ENCODE assay signal across 28 mouse cellular contexts in genomic region chr5:139290467-139291259, GRCm38 (mm10). TPM values are rescaled to one million over a fixed set of nuclear protein-coding genes. Genes with fewer than 3 reads are reported as not detected.
DNase-seq lines count a peak whose midpoint lies in the region; ATAC-seq and TF ChIP-seq lines count a peak whose summit lies in the region.
"Had no signal": no experiment of that assay in that cellular context is flagged by ENCODE, and none has a peak within 500 bp of the region (broad histone marks: within the 10 kb centered on the region; RNA-seq: fewer than 3 reads in every experiment).

No protein-coding gene starts in this region.

- DNase-seq in midbrain, embryonic 11.5 days (ENCODE audit: low spot score, missing footprints): peak; percentile 56
- no peak for DNase-seq in layer of hippocampus, adult 9-10 months (ENCODE audit: low spot score)
- DNase-seq in kidney, adult 2 months: no peak
- no peak for DNase-seq in left cerebral cortex, adult 2 months (ENCODE audit: extremely low spot score in 1 of 2, low spot score in 2 of 2)
- DNase-seq: adrenal gland, adult 2 months; adrenal gland, postnatal 14 days; B cell, adult 2 months; cerebellum, adult 11-12 months; cerebellum, adult 9-10 months; cerebellum, postnatal 14 days; gastrocnemius, postnatal 10 days; gastrocnemius, postnatal 36 days; heart, adult 2 months; heart, postnatal 14 days; heart, postnatal 4 days had no signal

- no peak overlapping the region for H3K9ac ChIP-seq in midbrain, embryonic 11.5 days (ENCODE audit: low read length)
- no peak overlapping the region for H3K9ac ChIP-seq in midbrain, embryonic 15.5 days
- H3K9ac ChIP-seq: forebrain, embryonic 13.5 days; heart, embryonic 13.5 days; hindbrain, embryonic 14.5 days had no signal

- no peak overlapping the region for H3K4me3 ChIP-seq in midbrain, embryonic 11.5 days (ENCODE audit: low read depth, low read length)
- no peak overlapping the region for H3K4me3 ChIP-seq in midbrain, embryonic 15.5 days
- H3K4me3 ChIP-seq in bone marrow, adult 2 months (replicated peaks; ENCODE audit: control insufficient read depth, low read depth, low read length): no peak overlapping the region
- no peak overlapping the region for H3K4me3 ChIP-seq in small intestine, adult 2 months (ENCODE audit: low read depth, low read length)
- no peak overlapping the region for H3K4me3 ChIP-seq in kidney, adult 2 months (ENCODE audit: insufficient read depth, low read depth, low read length)
- no peak overlapping the region for H3K4me3 ChIP-seq in left cerebral cortex, adult 2 months
- H3K4me3 ChIP-seq: forebrain, embryonic 10.5 days; forebrain, embryonic 13.5 days; heart, adult 2 months; heart, embryonic 10.5 days; heart, embryonic 13.5 days had no signal

- H3K27ac ChIP-seq in midbrain, embryonic 11.5 days (ENCODE audit: low read depth, low read length): no peak overlapping the region
- H3K27ac ChIP-seq in midbrain, embryonic 15.5 days: no peak overlapping the region
- H3K27ac ChIP-seq in bone marrow, adult 2 months (ENCODE audit: control insufficient read depth, insufficient read depth, low read depth, low read length, poor library complexity): peak overlapping the region; percentile 9; the same call in 1 of the 2 replicates
- H3K27ac ChIP-seq in small intestine, adult 2 months (ENCODE audit: insufficient read depth, low read depth, low read length): peak overlapping the region; percentile 35; the same call in 1 of the 2 replicates
- no peak overlapping the region for H3K27ac ChIP-seq in kidney, adult 2 months (ENCODE audit: insufficient read depth, low read depth, low read length)
- H3K27ac ChIP-seq in left cerebral cortex, adult 2 months: no peak overlapping the region
- H3K27ac ChIP-seq: forebrain, embryonic 10.5 days; forebrain, embryonic 13.5 days; heart, adult 2 months; heart, embryonic 10.5 days; heart, embryonic 13.5 days; hindbrain, embryonic 14.5 days; hindbrain, postnatal 0 days had no signal

- ATAC-seq in midbrain, embryonic 11.5 days (ENCODE audit: low FRiP score): no peak
- ATAC-seq in midbrain, embryonic 15.5 days (replicated peaks): no peak
- ATAC-seq in CD4-positive, CD25-positive, alpha-beta regulatory T cell, adult 4 months: peak; percentile 75
- ATAC-seq: forebrain, embryonic 13.5 days; forebrain, embryonic 16.5 days; hindbrain, postnatal 0 days; Patski had no signal

- H3K9me3 ChIP-seq in midbrain, embryonic 11.5 days (ENCODE audit: control insufficient read depth, low read length): no peaks in the 10 kb centered on the region
- no peaks in the 10 kb centered on the region for H3K9me3 ChIP-seq in midbrain, embryonic 15.5 days
- H3K9me3 ChIP-seq: forebrain, embryonic 10.5 days; forebrain, embryonic 13.5 days; heart, embryonic 10.5 days; heart, embryonic 13.5 days had no signal

- WGBS in midbrain, embryonic 11.5 days: 89% methylated on average over 12 of the region's 12 CpGs
- 89% methylated on average over 12 of the region's 12 CpGs for WGBS in midbrain, embryonic 15.5 days
- WGBS in bone marrow, adult 2 months: 74% methylated on average over 12 of the region's 12 CpGs
- WGBS in small intestine, adult 2 months: 80% methylated on average over 12 of the region's 12 CpGs
- WGBS in kidney, adult 2 months: 82% methylated on average over 12 of the region's 12 CpGs

- no peaks in the 10 kb centered on the region for H3K27me3 ChIP-seq in midbrain, embryonic 11.5 days (ENCODE audit: control insufficient read depth, insufficient read depth, low read length)
- H3K27me3 ChIP-seq in midbrain, embryonic 15.5 days (replicated peaks): no peaks in the 10 kb centered on the region
- H3K27me3 ChIP-seq in small intestine, adult 2 months (ENCODE audit: control insufficient read depth, insufficient read depth, low read length): no peaks in the 10 kb centered on the region
- no peaks in the 10 kb centered on the region for H3K27me3 ChIP-seq in kidney, adult 2 months (replicated peaks; ENCODE audit: control insufficient read depth, insufficient read depth, low read length)
- H3K27me3 ChIP-seq: forebrain, embryonic 13.5 days; heart, embryonic 13.5 days; Patski had no signal

- no peak overlapping the region for H3K4me2 ChIP-seq in midbrain, embryonic 11.5 days
- H3K4me2 ChIP-seq in midbrain, embryonic 15.5 days: no peak overlapping the region
- H3K4me2 ChIP-seq: forebrain, embryonic 13.5 days; heart, embryonic 13.5 days; hindbrain, embryonic 14.5 days had no signal

- H3K4me1 ChIP-seq in midbrain, embryonic 11.5 days (ENCODE audit: control insufficient read depth, insufficient read depth, low read length): no peaks in the 10 kb centered on the region
- H3K4me1 ChIP-seq in midbrain, embryonic 15.5 days: no peaks in the 10 kb centered on the region
- H3K4me1 ChIP-seq in bone marrow, adult 2 months (ENCODE audit: control insufficient read depth, insufficient read depth, low read length): peaks cover 15% of the 10 kb centered on the region
- peaks cover 14% of the 10 kb centered on the region for H3K4me1 ChIP-seq in small intestine, adult 2 months (ENCODE audit: control insufficient read depth, insufficient read depth, insufficient read length, low read length)
- H3K4me1 ChIP-seq in kidney, adult 2 months (ENCODE audit: control insufficient read depth, insufficient read depth, low read length): no peaks in the 10 kb centered on the region
- H3K4me1 ChIP-seq: forebrain, embryonic 13.5 days had no signal

- intact Hi-C loops in left cerebral cortex, adult 2 months (cut with DNase I): no loop called here

- H3K36me3 ChIP-seq in midbrain, embryonic 11.5 days (ENCODE audit: control insufficient read depth, insufficient read depth, low read length): no peaks in the 10 kb centered on the region
- 0 out of 2 replicates have a peak, but pooled peaks cover 2% of the 10 kb centered on the region for H3K36me3 ChIP-seq in midbrain, embryonic 15.5 days (replicated peaks)
- H3K36me3 ChIP-seq in small intestine, adult 2 months (ENCODE audit: control insufficient read depth, insufficient read depth, low read length): peaks cover 35% of the 10 kb centered on the region
- no peaks in the 10 kb centered on the region for H3K36me3 ChIP-seq in kidney, adult 2 months (ENCODE audit: control insufficient read depth, insufficient read depth, low read length)
- H3K36me3 ChIP-seq: forebrain, embryonic 10.5 days; G1E; heart, embryonic 10.5 days; heart, embryonic 13.5 days had no signal

- TF ChIP-seq POLR2A in bone marrow, adult 2 months (IDR thresholded peaks at IDR 0.05; ENCODE audit: borderline replicate concordance, control insufficient read depth, low read depth, low read length): no peak
- TF ChIP-seq POLR2A in small intestine, adult 2 months (IDR thresholded peaks at IDR 0.05; ENCODE audit: low read depth, low read length): no peak
- no peak for TF ChIP-seq POLR2A in kidney, adult 2 months (IDR thresholded peaks at IDR 0.05; ENCODE audit: low read depth, low read length)

- TF ChIP-seq CTCF in bone marrow, adult 2 months (IDR thresholded peaks at IDR 0.05; ENCODE audit: control insufficient read depth, insufficient read depth, low read length): no peak
- no peak for TF ChIP-seq CTCF in small intestine, adult 2 months (IDR thresholded peaks at IDR 0.05; ENCODE audit: extremely low read depth, insufficient read length, insufficient replicate concordance, low read depth, low read length)
- no peak for TF ChIP-seq CTCF in kidney, adult 2 months (conservative IDR thresholded peaks at IDR 0.05; ENCODE audit: insufficient read depth, insufficient read length, low read depth, low read length)
- no peak for TF ChIP-seq CTCF in left cerebral cortex, adult 2 months (IDR thresholded peaks at IDR 0.05)

RNA-seq across cellular contexts. Expression of gene Adap1, which starts 34.8 kb away (rescaled TPM):
- polyA plus RNA-seq in midbrain, embryonic 11.5 days (2014; fragmentation: Nextera tagmentation; extraction: Ambion mirVana): 2.4 TPM in 2 replicates
- 115 and 118 TPM in 2 replicates for polyA plus RNA-seq in midbrain, embryonic 15.5 days (2015; fragmentation: Nextera tagmentation; extraction: Ambion mirVana)
- polyA plus RNA-seq in CD4-positive, CD25-positive, alpha-beta regulatory T cell, adult 4 months (2017; shearing (Covaris generic)): 1 to 10 TPM; 4.8 to 6.0 TPM
- polyA plus RNA-seq in bone marrow, adult 2 months (2011; ENCODE audit: insufficient read depth, insufficient read length, low replicate concordance, missing spikeins): 12.1 and 26.4 TPM in 2 replicates
- polyA plus RNA-seq in small intestine, adult 2 months (2012; rRNA removed): 57.8 and 234 TPM in 2 replicates
- 29.5 and 34.2 TPM in 2 replicates for polyA plus RNA-seq in kidney, adult 2 months (2012; rRNA removed)
- 100 to 1,000 TPM; 242 to 256 TPM for total RNA-seq in left cerebral cortex, adult 2 months (2021)

RNA-seq across cellular contexts. Expression of gene Get4, which starts 38.5 kb away (rescaled TPM):
- 118 and 123 TPM in 2 replicates for polyA plus RNA-seq in midbrain, embryonic 11.5 days (2014; fragmentation: Nextera tagmentation; extraction: Ambion mirVana)
- polyA plus RNA-seq in midbrain, embryonic 15.5 days (2015; fragmentation: Nextera tagmentation; extraction: Ambion mirVana): 119 and 127 TPM in 2 replicates
- polyA plus RNA-seq in CD4-positive, CD25-positive, alpha-beta regulatory T cell, adult 4 months (2017; shearing (Covaris generic)): 10 to 100 TPM; 12.5 to 12.6 TPM
- polyA plus RNA-seq in bone marrow, adult 2 months (2011; ENCODE audit: insufficient read depth, insufficient read length, low replicate concordance, missing spikeins): 43.5 and 60.2 TPM in 2 replicates
- polyA plus RNA-seq in small intestine, adult 2 months (2012; rRNA removed): 82.6 and 240 TPM in 2 replicates
- 79.3 and 96.2 TPM in 2 replicates for polyA plus RNA-seq in kidney, adult 2 months (2012; rRNA removed)
- 10 to 100 TPM; 44.8 to 48.9 TPM for total RNA-seq in left cerebral cortex, adult 2 months (2021)

Comparison
In these comparisons a context has a peak if more than half of its experiments do, and no peak if none do; other contexts are left out.
1. H3K27ac ChIP-seq: peak in bone marrow, adult 2 months (single experiment) and small intestine, adult 2 months (single experiment); none in midbrain, embryonic 11.5 days (single experiment), midbrain, embryonic 15.5 days (single experiment), kidney, adult 2 months (single experiment) and left cerebral cortex, adult 2 months (single experiment).